Mouse (Mus musculus) stomach, embryonic 14.5 days (tissue): Measurements from ENCODE around the gene Frmd8. TPM values are rescaled to one million over a fixed set of nuclear protein-coding genes. Genes with fewer than 3 reads are reported as not detected.
"Not testable (repeated sequence)": the region's sequence is repeated elsewhere in the genome, so short reads cannot be mapped to it uniquely, and the experiment has no call there.

Source experiments
- ATAC-seq: fragments of 200-750 bp; cut with Nextera tagmentation; 2 replicates; pipeline ENCODE4 v1.8.0; 2017; ENCODE audit warnings: low read depth, moderate TSS enrichment; ENCODE audit not compliant: insufficient number of reproducible peaks, insufficient read depth, low FRiP score
- H3K27ac ChIP-seq: fragments of 300-500 bp; sonication (generic); 2 replicates; pipeline ENCODE4 v1.5.1; 2014; ENCODE audit warnings: mild to moderate bottlenecking, low read length, moderate library complexity, mixed read lengths
- H3K27me3 ChIP-seq: fragments of 300-500 bp; sonication (generic); 2 replicates; pipeline ENCODE4 v1.6.1; 2014; ENCODE audit warnings: low read length, control low read depth, mixed read lengths; ENCODE audit not compliant: control insufficient read depth, insufficient read depth
- H3K36me3 ChIP-seq: fragments of 300-500 bp; sonication (generic); 2 replicates; pipeline ENCODE4 v1.6.1; 2014; ENCODE audit warnings: mild to moderate bottlenecking, control low read depth, low read length, moderate library complexity, mixed read lengths; ENCODE audit not compliant: control insufficient read depth, insufficient read depth
- H3K4me1 ChIP-seq: fragments of 300-500 bp; sonication (generic); 2 replicates; pipeline ENCODE4 v1.6.1; 2014; ENCODE audit warnings: low read length, control low read depth, mixed read lengths; ENCODE audit not compliant: control insufficient read depth, insufficient read depth
- H3K4me2 ChIP-seq: fragments of 300-500 bp; sonication (generic); replicated peaks from 2 replicates; pipeline ENCODE4 v1.6.1; 2014; ENCODE audit warnings: low read depth, low read length, control low read depth
- H3K4me3 ChIP-seq: fragments of 300-500 bp; sonication (generic); 2 replicates; pipeline ENCODE4 v1.5.1; 2014; ENCODE audit warnings: low read depth, low read length, control low read depth
- H3K9ac ChIP-seq: fragments of 300-500 bp; sonication (generic); replicated peaks from 2 replicates; pipeline ENCODE4 v1.6.1; 2014; ENCODE audit warnings: low read depth, mild to moderate bottlenecking, control low read depth, low read length, moderate library complexity, mixed read lengths
- H3K9me3 ChIP-seq: fragments of 300-500 bp; sonication (generic); 2 replicates; pipeline ENCODE4 v1.6.1; 2016; ENCODE audit warnings: low read depth, low read length, control low read depth; ENCODE audit not compliant: control insufficient read depth
- WGBS: fragments of 180-500 bp; shearing (Covaris S2); extraction: QIAGEN DNeasy Blood & Tissue Kit; methylation state at CpG from one replicate; pipeline ENCODE4 v1.1.7; 2014; 5-methylcytosine and 5-hydroxymethylcytosine counted together
- polyA plus RNA-seq: library from polyadenylated mRNA; unstranded; fragments of >200 nt; fragmentation: Nextera tagmentation; extraction: Ambion mirVana; gene quantifications from 2 replicates; pipeline ENCODE4 v1.2.1, GENCODE M21; 2014

Frmd8 gene
- polyA plus RNA-seq, 1 experiment from 2014 or later: 18.3 TPM

DNA sequence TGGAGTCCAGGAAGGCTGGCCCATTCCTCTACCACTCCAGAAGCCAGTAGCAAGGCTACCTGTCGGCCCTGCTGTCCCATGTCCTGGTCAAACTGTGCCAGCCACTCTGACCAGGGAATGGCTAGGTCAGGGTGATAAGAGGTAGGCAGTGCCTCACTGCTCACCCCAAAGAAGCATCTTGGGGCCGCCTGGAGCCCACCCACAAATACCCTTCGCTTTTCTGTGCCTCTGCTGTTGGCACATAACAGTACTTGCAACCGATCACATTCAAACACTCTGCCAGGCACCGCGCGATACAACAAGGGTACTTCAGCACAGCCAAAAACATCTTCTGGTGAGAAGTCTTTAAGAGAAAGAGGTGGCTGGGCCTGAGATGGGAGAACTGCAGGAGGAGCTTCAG is 17.2 kb upstream of the Frmd8 start:
- H3K4me1 ChIP-seq: peaks cover 4% of the 10 kb centered on the region; the same call in 1 of the 2 replicates
- H3K4me2 ChIP-seq: no peak overlapping the region
- 91% methylated on average over 7 of the region's 7 CpGs for WGBS

GRCm38 (mm10) chr19:5891521-5892258 is 16.6 kb upstream of the Frmd8 start:
- no peaks in the 10 kb centered on the region for H3K9me3 ChIP-seq
- no peak overlapping the region for H3K4me3 ChIP-seq
- WGBS: 91% methylated on average over 12 of the region's 12 CpGs
- H3K4me2 ChIP-seq: no peak overlapping the region
- H3K36me3 ChIP-seq: peaks cover 12% of the 10 kb centered on the region
- H3K9ac ChIP-seq: no peak overlapping the region
- no peak overlapping the region for H3K27ac ChIP-seq
- ATAC-seq: no peak
- peaks cover 4% of the 10 kb centered on the region; the same call in 1 of the 2 replicates for H3K4me1 ChIP-seq
- H3K27me3 ChIP-seq: no peaks in the 10 kb centered on the region

More for the DNA sequence above, 17.2 kb upstream of the Frmd8 start:
- H3K4me3 ChIP-seq: no peak overlapping the region
- no peaks in the 10 kb centered on the region for H3K27me3 ChIP-seq
- H3K36me3 ChIP-seq: peaks cover 15% of the 10 kb centered on the region
- H3K9me3 ChIP-seq: no peaks in the 10 kb centered on the region
- H3K9ac ChIP-seq: no peak overlapping the region
- no peak for ATAC-seq
- no peak overlapping the region for H3K27ac ChIP-seq

DNA sequence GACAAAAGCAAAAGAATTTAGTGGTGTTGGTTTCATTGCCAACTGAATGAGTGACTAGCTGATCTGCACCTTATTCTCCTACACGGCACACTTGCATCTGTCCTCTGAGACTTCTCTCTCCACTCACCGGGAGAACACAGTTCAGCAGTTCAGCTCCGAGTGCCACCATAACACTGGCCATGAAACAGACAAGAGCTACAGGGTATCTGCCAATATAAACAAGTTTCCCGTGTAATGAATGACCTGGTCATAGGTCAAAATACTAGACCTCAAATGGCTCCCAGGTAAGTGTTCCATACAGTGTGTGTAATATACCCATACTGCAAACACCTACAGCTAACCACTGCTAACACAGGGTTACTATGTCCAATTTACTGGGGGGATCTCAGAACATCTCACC is 14.1 kb upstream of the Frmd8 start:
- Histone ChIP-seq H3K27me3 (no peaks in the 10 kb centered on the region), H3K4me1 (peaks cover 4% of the 10 kb centered on the region; the same call in 1 of the 2 replicates), H3K36me3 (peaks cover 3% of the 10 kb centered on the region; the same call in 1 of the 2 replicates), H3K4me2 (no peak overlapping the region), H3K9ac (no peak overlapping the region), H3K4me3 (no peak overlapping the region), H3K27ac (no peak overlapping the region), H3K9me3 (no peaks in the 10 kb centered on the region)
- ATAC-seq: no peak
- WGBS: 31% methylated on average over 4 of the region's 4 CpGs

- no peaks in the 10 kb centered on the region for H3K36me3 ChIP-seq
- no peak for ATAC-seq
- no peak overlapping the region for H3K4me2 ChIP-seq
- H3K27ac ChIP-seq: no peak overlapping the region
- H3K4me3 ChIP-seq: no peak overlapping the region
- H3K27me3 ChIP-seq: no peaks in the 10 kb centered on the region
- no peaks in the 10 kb centered on the region for H3K4me1 ChIP-seq
- no peaks in the 10 kb centered on the region for H3K9me3 ChIP-seq
- WGBS: 83% methylated on average over 3 of the region's 3 CpGs
- H3K9ac ChIP-seq: no peak overlapping the region
Observed at GRCm38 (mm10) chr19:5887234-5887815, 12.3 kb upstream of the Frmd8 start.

GRCm38 (mm10) chr19:5885838-5886237 is 10.8 kb upstream of the Frmd8 start:
- Histone ChIP-seq H3K27me3 (no peaks in the 10 kb centered on the region), H3K9ac (no peak overlapping the region), H3K36me3 (no peaks in the 10 kb centered on the region), H3K4me3 (no peak overlapping the region), H3K9me3 (no peaks in the 10 kb centered on the region), H3K4me2 (no peak overlapping the region), H3K4me1 (no peaks in the 10 kb centered on the region), H3K27ac (no peak overlapping the region)
- ATAC-seq: no peak
- 59% methylated on average over 4 of the region's 4 CpGs for WGBS

GRCm38 (mm10) chr19:5883935-5884334 is 8.9 kb upstream of the Frmd8 start:
- WGBS: 42% methylated on average over 1 of the region's 1 CpGs
- Histone ChIP-seq H3K27ac (no peak overlapping the region), H3K36me3 (no peaks in the 10 kb centered on the region), H3K9me3 (no peaks in the 10 kb centered on the region), H3K27me3 (no peaks in the 10 kb centered on the region), H3K4me3 (no peak overlapping the region), H3K4me1 (no peaks in the 10 kb centered on the region), H3K4me2 (no peak overlapping the region), H3K9ac (no peak overlapping the region)
- ATAC-seq: peak; percentile 42; the same call in 1 of the 2 replicates

GRCm38 (mm10) chr19:5882079-5882478 is 7.0 kb upstream of the Frmd8 start:
- not testable (repeated sequence) for H3K27ac ChIP-seq, H3K4me2 ChIP-seq, H3K9ac ChIP-seq, H3K9me3 ChIP-seq, H3K4me3 ChIP-seq, H3K36me3 ChIP-seq, H3K4me1 ChIP-seq, ATAC-seq, H3K27me3 ChIP-seq
- 80% methylated on average over 5 of the region's 5 CpGs for WGBS

DNA sequence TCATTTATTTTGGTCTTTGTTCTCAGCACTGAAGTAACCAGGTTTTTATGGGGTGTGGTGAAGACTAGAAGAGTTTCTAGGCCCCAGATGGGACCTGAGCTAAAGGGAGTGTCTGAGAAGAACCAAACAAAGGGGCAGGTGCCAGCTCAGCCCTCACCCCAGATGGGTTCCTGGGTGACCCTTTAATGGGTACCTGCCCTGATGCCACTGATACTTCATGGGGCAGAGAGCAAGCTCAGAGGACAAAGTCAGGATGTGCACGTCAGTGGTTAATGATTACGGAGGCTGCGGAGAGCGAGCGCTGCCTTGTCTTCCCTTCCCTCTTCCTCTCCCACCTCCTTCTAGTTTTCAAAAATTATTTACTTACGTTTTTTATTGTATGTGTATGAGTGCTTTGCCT is 6.1 kb upstream of the Frmd8 start:
- H3K4me2 ChIP-seq: no peak overlapping the region
- no peak overlapping the region for H3K9ac ChIP-seq
- no peaks in the 10 kb centered on the region for H3K9me3 ChIP-seq
- 92% methylated on average over 6 of the region's 6 CpGs for WGBS
- H3K36me3 ChIP-seq: no peaks in the 10 kb centered on the region
- 0 out of 2 replicates have a peak, but pooled peaks cover 2% of the 10 kb centered on the region for H3K4me1 ChIP-seq
- no peak for ATAC-seq
- H3K4me3 ChIP-seq: no peak overlapping the region
- H3K27me3 ChIP-seq: no peaks in the 10 kb centered on the region
- no peak overlapping the region for H3K27ac ChIP-seq
